Mouse (Mus musculus): ENCODE results near the gene Tspo2. TPM values are rescaled to one million over a fixed set of nuclear protein-coding genes. Genes with fewer than 3 reads are reported as not detected.

Tspo2 gene
- polyA plus RNA-seq, 1 experiment: not detected

GRCm38 (mm10) chr17:48467395-48468231 lies 16.3 kb upstream of the Tspo2 start:
- H3K27ac ChIP-seq (ENCODE audit: insufficient read depth, low read depth, low read length): no peak overlapping the region
- no peaks in the 10 kb centered on the region for H3K4me1 ChIP-seq (ENCODE audit: control insufficient read depth, insufficient read depth, low read length)
- no peak overlapping the region for H3K4me3 ChIP-seq (ENCODE audit: insufficient read depth, low read length)
- TF ChIP-seq POLR2A (IDR thresholded peaks at IDR 0.05; ENCODE audit: borderline replicate concordance, low read depth, low read length): no peak
- TF ChIP-seq CTCF (IDR thresholded peaks at IDR 0.05; ENCODE audit: low read depth, low read length): peak; percentile 40

- no peak overlapping the region for H3K27ac ChIP-seq (ENCODE audit: insufficient read depth, low read depth, low read length)
- no peak overlapping the region for H3K4me3 ChIP-seq (ENCODE audit: insufficient read depth, low read length)
- H3K4me1 ChIP-seq (ENCODE audit: control insufficient read depth, insufficient read depth, low read length): no peaks in the 10 kb centered on the region
- no peak for TF ChIP-seq POLR2A (IDR thresholded peaks at IDR 0.05; ENCODE audit: borderline replicate concordance, low read depth, low read length)
- TF ChIP-seq CTCF (IDR thresholded peaks at IDR 0.05; ENCODE audit: low read depth, low read length): no peak
Measured at GRCm38 (mm10) chr17:48466769-48467394, 15.6 kb upstream of the Tspo2 start.

GRCm38 (mm10) chr17:48463391-48463790 lies 12.1 kb upstream of the Tspo2 start:
- no peak overlapping the region for H3K27ac ChIP-seq (ENCODE audit: insufficient read depth, low read depth, low read length)
- no peak overlapping the region for H3K4me3 ChIP-seq (ENCODE audit: insufficient read depth, low read length)
- H3K4me1 ChIP-seq (ENCODE audit: control insufficient read depth, insufficient read depth, low read length): no peaks in the 10 kb centered on the region
- TF ChIP-seq CTCF (IDR thresholded peaks at IDR 0.05; ENCODE audit: low read depth, low read length) (no peak), POLR2A (IDR thresholded peaks at IDR 0.05; ENCODE audit: borderline replicate concordance, low read depth, low read length) (no peak)

GRCm38 (mm10) chr17:48462096-48462495 lies 10.8 kb upstream of the Tspo2 start:
- no peak overlapping the region for H3K27ac ChIP-seq (ENCODE audit: insufficient read depth, low read depth, low read length)
- no peaks in the 10 kb centered on the region for H3K4me1 ChIP-seq (ENCODE audit: control insufficient read depth, insufficient read depth, low read length)
- TF ChIP-seq CTCF (IDR thresholded peaks at IDR 0.05; ENCODE audit: low read depth, low read length): no peak
- TF ChIP-seq POLR2A (IDR thresholded peaks at IDR 0.05; ENCODE audit: borderline replicate concordance, low read depth, low read length): no peak
- no peak overlapping the region for H3K4me3 ChIP-seq (ENCODE audit: insufficient read depth, low read length)

GRCm38 (mm10) chr17:48457971-48458653 lies 6.8 kb upstream of the Tspo2 start:
- Histone ChIP-seq H3K4me3 (ENCODE audit: insufficient read depth, low read length) (no peak overlapping the region), H3K27ac (ENCODE audit: insufficient read depth, low read depth, low read length) (no peak overlapping the region), H3K4me1 (ENCODE audit: control insufficient read depth, insufficient read depth, low read length) (no peaks in the 10 kb centered on the region)
- TF ChIP-seq CTCF (IDR thresholded peaks at IDR 0.05; ENCODE audit: low read depth, low read length) (no peak), POLR2A (IDR thresholded peaks at IDR 0.05; ENCODE audit: borderline replicate concordance, low read depth, low read length) (no peak)

GRCm38 (mm10) chr17:48455955-48456354 lies 4.6 kb upstream of the Tspo2 start:
- Histone ChIP-seq H3K4me3 (ENCODE audit: insufficient read depth, low read length) (no peak overlapping the region), H3K27ac (ENCODE audit: insufficient read depth, low read depth, low read length) (no peak overlapping the region), H3K4me1 (ENCODE audit: control insufficient read depth, insufficient read depth, low read length) (no peaks in the 10 kb centered on the region)
- TF ChIP-seq POLR2A (IDR thresholded peaks at IDR 0.05; ENCODE audit: borderline replicate concordance, low read depth, low read length): no peak
- TF ChIP-seq CTCF (IDR thresholded peaks at IDR 0.05; ENCODE audit: low read depth, low read length): no peak

- H3K27ac ChIP-seq (ENCODE audit: insufficient read depth, low read depth, low read length): no peak within 1 kb of the TSS
- no peak for TF ChIP-seq POLR2A (IDR thresholded peaks at IDR 0.05; ENCODE audit: borderline replicate concordance, low read depth, low read length)
- no peak for TF ChIP-seq CTCF (IDR thresholded peaks at IDR 0.05; ENCODE audit: low read depth, low read length)
- no peak within 1 kb of the TSS for H3K4me3 ChIP-seq (ENCODE audit: insufficient read depth, low read length)
- H3K4me1 ChIP-seq (ENCODE audit: control insufficient read depth, insufficient read depth, low read length): no peaks in the 10 kb centered on the region
Measured at GRCm38 (mm10) chr17:48454688-48455087, 3.4 kb upstream of the Tspo2 start, which contains the start of gene Unc5cl. TSS of gene Unc5cl (plus strand) at chr17:48454901.

GRCm38 (mm10) chr17:48454190-48454589 lies 2.9 kb upstream of the Tspo2 start:
- Histone ChIP-seq H3K4me1 (ENCODE audit: control insufficient read depth, insufficient read depth, low read length) (no peaks in the 10 kb centered on the region), H3K4me3 (ENCODE audit: insufficient read depth, low read length) (no peak overlapping the region), H3K27ac (ENCODE audit: insufficient read depth, low read depth, low read length) (no peak overlapping the region)
- no peak for TF ChIP-seq POLR2A (IDR thresholded peaks at IDR 0.05; ENCODE audit: borderline replicate concordance, low read depth, low read length)
- no peak for TF ChIP-seq CTCF (IDR thresholded peaks at IDR 0.05; ENCODE audit: low read depth, low read length)

GRCm38 (mm10) chr17:48453489-48453888 lies 2.2 kb upstream of the Tspo2 start:
- Histone ChIP-seq H3K27ac (ENCODE audit: insufficient read depth, low read depth, low read length) (no peak overlapping the region), H3K4me1 (ENCODE audit: control insufficient read depth, insufficient read depth, low read length) (no peaks in the 10 kb centered on the region), H3K4me3 (ENCODE audit: insufficient read depth, low read length) (no peak overlapping the region)
- TF ChIP-seq POLR2A (IDR thresholded peaks at IDR 0.05; ENCODE audit: borderline replicate concordance, low read depth, low read length) (no peak), CTCF (IDR thresholded peaks at IDR 0.05; ENCODE audit: low read depth, low read length) (no peak)

All from bone marrow macrophage, adult 2 months (primary cell).